Mouse (Mus musculus): Measurements from ENCODE around the gene Arid1b.

GRCm38 (mm10) chr17:5235057-5235456, 240.9 kb downstream of the Arid1b start:
- TF ChIP-seq CTCF (conservative IDR thresholded peaks at IDR 0.05; ENCODE audit: low read length) (no peak), NANOG (IDR thresholded peaks at IDR 0.05; ENCODE audit: borderline replicate concordance, low read length) (no peak), POU5F1 (IDR thresholded peaks at IDR 0.05; ENCODE audit: borderline replicate concordance, low read length) (no peak)

Data from E14TG2a.4 (cell line).